In the genomic region with DNA sequence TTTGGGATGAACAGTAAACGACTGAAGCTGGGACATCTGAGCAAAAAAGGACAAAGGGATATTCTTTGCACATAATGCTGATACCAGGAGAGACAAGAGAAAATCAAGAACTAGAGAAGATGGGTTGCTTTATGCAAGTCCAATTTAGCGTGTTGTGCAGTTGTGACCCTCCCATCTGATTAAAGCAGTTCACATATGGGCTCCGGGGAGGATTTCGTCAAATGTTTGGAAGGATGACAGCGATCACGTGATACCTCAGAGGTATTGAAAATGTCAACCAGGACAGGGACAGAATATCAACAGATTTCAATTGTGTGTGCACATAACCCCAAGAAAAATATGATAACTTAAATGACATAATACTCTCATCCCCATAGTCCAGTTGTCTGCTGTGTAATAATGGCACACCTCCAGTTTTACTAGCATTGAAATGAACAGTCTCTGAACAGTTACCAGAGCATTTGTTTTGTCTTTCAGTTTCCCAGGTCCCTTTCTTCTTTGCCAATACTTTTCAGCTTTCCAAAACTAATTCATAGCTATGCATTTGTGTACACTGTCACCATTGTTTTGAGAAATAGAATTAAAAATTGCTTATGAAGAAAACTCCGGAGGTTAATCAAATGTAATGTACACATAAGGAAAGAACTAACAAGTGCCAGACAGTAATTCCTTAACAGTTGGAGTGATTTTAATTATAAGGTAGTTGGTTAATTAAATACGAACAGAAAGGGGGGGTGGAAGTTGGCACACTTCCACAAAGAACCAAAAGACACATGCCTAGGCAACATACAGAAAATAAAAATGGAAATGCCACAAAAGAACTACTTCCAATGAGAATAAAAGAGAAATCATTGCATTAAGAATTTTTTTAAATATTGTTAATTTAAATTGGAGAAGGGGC, we compare ENCODE assay signal across 23 mouse cellular contexts.
DNase-seq lines count a peak whose midpoint lies in the region; ATAC-seq lines count a peak whose summit lies in the region.
"Had no signal": no experiment of that assay in that cellular context is flagged by ENCODE, and none has a peak within 500 bp of the region (broad histone marks: within the 10 kb centered on the region; RNA-seq: fewer than 3 reads in every experiment).

No protein-coding gene starts in this region.

- no peaks in the 10 kb centered on the region for H3K36me3 ChIP-seq in forebrain, embryonic 12.5 days (replicated peaks)
- no peaks in the 10 kb centered on the region for H3K36me3 ChIP-seq in forebrain, embryonic 10.5 days (replicated peaks)
- H3K36me3 ChIP-seq in forebrain, embryonic 14.5 days (ENCODE audit: control insufficient read depth, insufficient read depth, low read length), result no peaks in the 10 kb centered on the region
- no peaks in the 10 kb centered on the region for H3K36me3 ChIP-seq in forebrain, embryonic 11.5 days (ENCODE audit: control insufficient read depth, insufficient read depth, low read length)
- H3K36me3 ChIP-seq in forebrain, embryonic 16.5 days (ENCODE audit: control insufficient read depth, insufficient read depth), result no peaks in the 10 kb centered on the region
- H3K36me3 ChIP-seq: embryonic facial prominence, embryonic 10.5 days; embryonic facial prominence, embryonic 12.5 days; G1E had no signal

- H3K27ac ChIP-seq in forebrain, embryonic 12.5 days, result no peak overlapping the region
- no peak overlapping the region for H3K27ac ChIP-seq in forebrain, embryonic 10.5 days
- no peak overlapping the region; the same call in 1 of the 2 replicates for H3K27ac ChIP-seq in forebrain, embryonic 14.5 days (ENCODE audit: low read depth, low read length)
- no peak overlapping the region for H3K27ac ChIP-seq in forebrain, embryonic 11.5 days (ENCODE audit: low read depth, low read length)
- H3K27ac ChIP-seq in forebrain, embryonic 16.5 days (ENCODE audit: low read length), result peak overlapping the region; percentile 20; the same call in 1 of the 2 replicates
- H3K27ac ChIP-seq: embryonic facial prominence, embryonic 10.5 days; embryonic facial prominence, embryonic 12.5 days had no signal

- DNase-seq in forebrain, embryonic 10.5 days (ENCODE audit: extremely low spot score, low spot score), result no peak
- peak; percentile 80 for DNase-seq in forebrain, embryonic 14.5 days (ENCODE audit: low spot score)
- no peak for DNase-seq in forebrain, embryonic 11.5 days (ENCODE audit: low spot score)
- no peak for DNase-seq in spleen, postnatal 10 days (ENCODE audit: low spot score in 2 of 2)
- DNase-seq: adrenal gland, adult 8-10 months; adrenal gland, postnatal 14 days; adrenal gland, postnatal 36 days; B cell, adult 2 months; cerebellum, adult 11 months; cerebellum, adult 18-20 months; cerebellum, adult 8-10 months; cerebellum, adult 9-11 months; cerebellum, postnatal 14 days; cerebellum, postnatal 36 days had no signal

- H3K4me2 ChIP-seq in forebrain, embryonic 12.5 days, result no peak overlapping the region
- no peak overlapping the region for H3K4me2 ChIP-seq in forebrain, embryonic 14.5 days (ENCODE audit: low read length)
- no peak overlapping the region for H3K4me2 ChIP-seq in forebrain, embryonic 11.5 days (ENCODE audit: low read depth, low read length, severe bottlenecking)
- no peak overlapping the region for H3K4me2 ChIP-seq in forebrain, embryonic 16.5 days (ENCODE audit: low read length)
- H3K4me2 ChIP-seq: embryonic facial prominence, embryonic 12.5 days had no signal

- WGBS in forebrain, embryonic 12.5 days, result 83% methylated on average over 8 of the region's 8 CpGs
- WGBS in forebrain, embryonic 10.5 days, result 94% methylated on average over 8 of the region's 8 CpGs
- 43% methylated on average over 8 of the region's 8 CpGs for WGBS in forebrain, embryonic 14.5 days
- 86% methylated on average over 8 of the region's 8 CpGs for WGBS in forebrain, embryonic 11.5 days
- 45% methylated on average over 8 of the region's 8 CpGs for WGBS in forebrain, embryonic 16.5 days

- H3K27me3 ChIP-seq in forebrain, embryonic 12.5 days, result no peaks in the 10 kb centered on the region
- no peaks in the 10 kb centered on the region for H3K27me3 ChIP-seq in forebrain, embryonic 10.5 days (ENCODE audit: poor library complexity, severe bottlenecking)
- no peaks in the 10 kb centered on the region for H3K27me3 ChIP-seq in forebrain, embryonic 14.5 days (replicated peaks; ENCODE audit: control insufficient read depth, insufficient read depth, low read length)
- no peaks in the 10 kb centered on the region for H3K27me3 ChIP-seq in forebrain, embryonic 11.5 days (ENCODE audit: control insufficient read depth, insufficient read depth, low read length)
- H3K27me3 ChIP-seq in forebrain, embryonic 16.5 days (replicated peaks; ENCODE audit: control insufficient read depth, insufficient read depth, low read length), result no peaks in the 10 kb centered on the region
- H3K27me3 ChIP-seq: CH12.LX; embryonic facial prominence, embryonic 12.5 days; Patski had no signal

- H3K4me1 ChIP-seq in forebrain, embryonic 12.5 days, result no peaks in the 10 kb centered on the region
- no peaks in the 10 kb centered on the region for H3K4me1 ChIP-seq in forebrain, embryonic 10.5 days
- no peaks in the 10 kb centered on the region for H3K4me1 ChIP-seq in forebrain, embryonic 14.5 days (ENCODE audit: control insufficient read depth, insufficient read depth, low read length)
- H3K4me1 ChIP-seq in forebrain, embryonic 11.5 days (replicated peaks; ENCODE audit: control insufficient read depth, insufficient read depth, low read length), result no peaks in the 10 kb centered on the region
- peaks cover 7% of the 10 kb centered on the region; the same call in 1 of the 2 replicates for H3K4me1 ChIP-seq in forebrain, embryonic 16.5 days (replicated peaks; ENCODE audit: control insufficient read depth, insufficient read depth, low read length)
- H3K4me1 ChIP-seq: embryonic facial prominence, embryonic 10.5 days; embryonic facial prominence, embryonic 12.5 days had no signal

- H3K9me3 ChIP-seq in forebrain, embryonic 12.5 days, result no peaks in the 10 kb centered on the region
- H3K9me3 ChIP-seq in forebrain, embryonic 10.5 days, result no peaks in the 10 kb centered on the region
- no peaks in the 10 kb centered on the region for H3K9me3 ChIP-seq in forebrain, embryonic 14.5 days (replicated peaks; ENCODE audit: control insufficient read depth, low read length)
- no peaks in the 10 kb centered on the region for H3K9me3 ChIP-seq in forebrain, embryonic 11.5 days (ENCODE audit: control insufficient read depth, low read length)
- no peaks in the 10 kb centered on the region for H3K9me3 ChIP-seq in forebrain, embryonic 16.5 days (ENCODE audit: control insufficient read depth, low read length)
- H3K9me3 ChIP-seq: embryonic facial prominence, embryonic 10.5 days; embryonic facial prominence, embryonic 12.5 days had no signal

- peak; percentile 51; the same call in 1 of the 2 replicates for ATAC-seq in forebrain, embryonic 12.5 days (ENCODE audit: low FRiP score)
- peak; percentile 77 for ATAC-seq in forebrain, embryonic 14.5 days
- ATAC-seq in forebrain, embryonic 11.5 days (replicated peaks; ENCODE audit: low FRiP score), result no peak
- peak; percentile 72 for ATAC-seq in forebrain, embryonic 16.5 days
- ATAC-seq: activated CD4-positive, CD25-positive, alpha-beta regulatory T cell, adult 4 months; CD4-positive, CD25-positive, alpha-beta regulatory T cell, adult 4 months; Patski had no signal

- H3K9ac ChIP-seq in forebrain, embryonic 12.5 days, result no peak overlapping the region
- H3K9ac ChIP-seq in forebrain, embryonic 14.5 days (ENCODE audit: low read length), result no peak overlapping the region
- H3K9ac ChIP-seq in forebrain, embryonic 11.5 days (ENCODE audit: low read length), result no peak overlapping the region
- no peak overlapping the region for H3K9ac ChIP-seq in forebrain, embryonic 16.5 days (replicated peaks; ENCODE audit: low read depth, low read length)
- H3K9ac ChIP-seq: embryonic facial prominence, embryonic 12.5 days had no signal

- no peak overlapping the region for H3K4me3 ChIP-seq in forebrain, embryonic 12.5 days (replicated peaks)
- no peak overlapping the region for H3K4me3 ChIP-seq in forebrain, embryonic 10.5 days
- H3K4me3 ChIP-seq in forebrain, embryonic 14.5 days (ENCODE audit: low read depth, low read length), result no peak overlapping the region
- H3K4me3 ChIP-seq in forebrain, embryonic 11.5 days (ENCODE audit: low read depth, low read length), result no peak overlapping the region
- H3K4me3 ChIP-seq in forebrain, embryonic 16.5 days (replicated peaks; ENCODE audit: low read length), result no peak overlapping the region
- H3K4me3 ChIP-seq: embryonic facial prominence, embryonic 10.5 days; embryonic facial prominence, embryonic 12.5 days had no signal
